Mouse (Mus musculus): ENCODE results near the gene Morn2. TPM values are rescaled to one million over a fixed set of nuclear protein-coding genes. Genes with fewer than 3 reads are reported as not detected.

The Morn2 gene
- polyA plus RNA-seq, 1 experiment = 11.8 TPM

DNA sequence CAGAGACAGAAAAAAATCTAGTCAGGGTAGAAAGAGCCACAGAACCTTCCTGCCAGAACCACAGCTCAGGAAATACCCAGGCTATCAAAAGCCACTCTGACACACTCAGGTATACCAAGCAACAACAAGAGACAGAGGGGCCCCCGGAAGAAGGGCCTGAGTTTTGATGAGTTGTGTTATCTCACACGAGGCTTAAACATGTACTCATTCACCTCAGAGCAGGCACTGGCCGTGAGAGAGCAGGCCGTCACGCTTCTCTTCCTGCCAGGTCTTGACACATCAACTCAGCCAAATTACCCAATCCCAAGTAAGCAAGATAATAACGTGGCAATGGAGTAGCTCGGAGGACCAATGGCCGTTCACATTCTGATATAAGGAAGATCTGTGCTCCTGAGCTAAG is 33.7 kb downstream of the Morn2 start:
- DNase-seq (ENCODE audit: low spot score) = no peak

DNA sequence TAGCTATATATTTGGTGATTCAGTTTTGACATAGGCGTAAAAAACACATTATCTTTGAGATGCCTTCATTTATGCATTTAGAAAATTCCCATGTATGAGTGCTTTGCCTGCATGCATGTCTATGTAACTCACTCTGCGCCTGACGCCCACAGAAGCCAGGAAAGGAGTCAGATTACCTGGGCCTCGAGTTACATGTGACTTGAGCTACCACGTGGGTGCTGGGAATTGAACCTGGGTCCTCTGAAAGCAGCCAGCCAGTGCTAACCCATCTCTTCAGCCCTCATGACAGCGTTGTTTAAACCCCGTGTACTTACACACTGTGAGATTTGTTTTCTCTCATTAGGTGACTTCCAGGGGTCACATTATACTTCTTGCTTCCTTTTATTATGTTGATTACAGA is 34.5 kb downstream of the Morn2 start:
- DNase-seq (ENCODE audit: low spot score) = no peak

- no peak for DNase-seq (ENCODE audit: low spot score)
Measured at GRCm38 (mm10) chr17:80325456-80325855, 35.5 kb downstream of the Morn2 start.

DNA sequence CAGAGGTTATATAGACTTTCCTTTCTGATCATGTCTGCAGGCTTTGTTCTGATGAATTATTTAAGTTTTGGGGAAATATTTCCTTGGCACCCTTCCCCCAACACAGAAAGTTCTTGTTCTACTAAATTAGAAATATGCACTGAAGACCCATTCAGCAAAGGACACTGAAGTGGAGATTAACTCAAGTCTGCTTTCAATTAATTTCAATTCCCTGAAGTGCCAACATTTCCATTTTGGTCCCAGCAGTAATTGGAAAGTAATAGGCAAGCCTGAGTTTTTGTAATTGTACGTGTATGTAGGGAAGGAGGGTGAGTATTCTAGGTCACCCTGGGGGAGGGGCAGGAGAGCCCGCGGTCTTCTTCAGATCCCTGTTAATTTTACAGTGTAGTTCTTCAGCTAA is 36.4 kb downstream of the Morn2 start:
- no peak for DNase-seq (ENCODE audit: low spot score)

- DNase-seq (ENCODE audit: low spot score) = no peak
Measured at GRCm38 (mm10) chr17:80332386-80332785, 42.4 kb downstream of the Morn2 start.

DNA sequence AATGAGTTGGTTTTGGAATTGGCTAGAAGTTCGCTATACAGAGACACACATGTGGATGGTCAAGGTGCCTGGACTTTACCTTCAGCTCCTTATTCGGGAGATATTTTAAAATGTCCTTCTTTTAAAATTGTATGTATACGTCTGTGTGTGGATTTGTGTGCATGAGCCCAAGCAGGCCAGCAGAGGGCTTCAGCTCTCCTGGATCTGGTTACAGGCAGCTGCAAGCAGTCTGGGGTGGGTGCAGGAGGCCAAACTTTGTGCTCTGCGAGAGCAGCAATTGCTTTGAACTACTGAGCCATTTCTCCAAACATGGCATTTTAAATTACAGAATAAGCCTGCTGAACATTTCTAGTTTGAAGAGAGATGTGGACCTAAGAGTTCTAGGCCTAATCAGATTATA is 55.3 kb downstream of the Morn2 start:
- no peak for DNase-seq (ENCODE audit: low spot score)

GRCm38 (mm10) chr17:80346591-80347125 is 56.7 kb downstream of the Morn2 start:
- DNase-seq (ENCODE audit: low spot score) = no peak

Other genes starting within 250 kb of the Morn2 start
- gene Hnrnpll, start 227.9 kb upstream of the Morn2 start, polyA plus RNA-seq (2012; rRNA removed) = 34.7 and 39.7 TPM in 2 replicates
- 10.7 and 12.7 TPM in 2 replicates for gene Galm, start 162.7 kb upstream of the Morn2 start, polyA plus RNA-seq (2012; rRNA removed)
- gene Srsf7, start 82.9 kb upstream of the Morn2 start, polyA plus RNA-seq (2012; rRNA removed) = 133 and 176 TPM in 2 replicates
- gene Ttc39d, start 82.7 kb upstream of the Morn2 start, polyA plus RNA-seq (2012; rRNA removed) = 0.09 TPM in 1 of 2 replicates, not detected in the other
- 8.1 and 8.9 TPM in 2 replicates for gene Gemin6, start 65.8 kb upstream of the Morn2 start, polyA plus RNA-seq (2012; rRNA removed)
- 17.6 and 20.4 TPM in 2 replicates for gene Dhx57, start 273 bp downstream of the Morn2 start, polyA plus RNA-seq (2012; rRNA removed)
- gene Arhgef33, start 17.2 kb downstream of the Morn2 start, polyA plus RNA-seq (2012; rRNA removed) = 0.35 and 0.72 TPM in 2 replicates
- gene Gm10190, start 83.3 kb downstream of the Morn2 start, polyA plus RNA-seq (2012; rRNA removed) = not detected in 2 replicates
- 6.5 and 9.3 TPM in 2 replicates for gene Sos1, start 190.2 kb downstream of the Morn2 start, polyA plus RNA-seq (2012; rRNA removed)

Measured in urinary bladder, adult 2 months (tissue).